Mouse (Mus musculus): ENCODE measurements around the gene Sfpq. TPM values are rescaled to one million over a fixed set of nuclear protein-coding genes. Genes with fewer than 3 reads are reported as not detected.
"Not testable (repeated sequence)": the region's sequence is repeated elsewhere in the genome, so short reads cannot be mapped to it uniquely, and the experiment has no call there.

Gene Sfpq
- polyA plus RNA-seq, 1 experiment from 2014 or later: 78.5 TPM

- Histone ChIP-seq H3K27me3 (replicated peaks) (no peaks in the 10 kb centered on the region), H3K9ac (no peak overlapping the region), H3K4me1 (0 out of 2 replicates have a peak, but pooled peaks cover 6% of the 10 kb centered on the region), H3K36me3 (no peaks in the 10 kb centered on the region), H3K4me3 (replicated peaks) (peak overlapping the region; percentile 32), H3K27ac (no peak overlapping the region), H3K4me2 (peak overlapping the region; percentile 61), H3K9me3 (no peaks in the 10 kb centered on the region)
- WGBS: 14% methylated on average over 25 of the region's 25 CpGs
- ATAC-seq (ENCODE audit: insufficient read depth, low FRiP score, low read depth): 0 out of 2 replicates have a peak, but pooled peaks have one; percentile 66
Observed at GRCm38 (mm10) chr4:127005113-127005936, 15.8 kb upstream of the Sfpq start.

- H3K27me3 ChIP-seq (replicated peaks); H3K27ac ChIP-seq; H3K9me3 ChIP-seq; H3K4me1 ChIP-seq; H3K4me2 ChIP-seq; H3K9ac ChIP-seq; H3K36me3 ChIP-seq: not testable (repeated sequence)
- peak; percentile 95 for ATAC-seq (ENCODE audit: insufficient read depth, low FRiP score, low read depth)
- 11% methylated on average over 14 of the region's 26 CpGs for WGBS
- peak overlapping the region; percentile 24; the same call in 1 of the 2 replicates for H3K4me3 ChIP-seq (replicated peaks)
Observed at GRCm38 (mm10) chr4:127015294-127015993, 5.7 kb upstream of the Sfpq start.

- 81% methylated on average over 4 of the region's 4 CpGs for WGBS
- Histone ChIP-seq H3K27ac (no peak overlapping the region), H3K4me1 (no peaks in the 10 kb centered on the region), H3K27me3 (replicated peaks) (no peaks in the 10 kb centered on the region), H3K4me3 (replicated peaks) (no peak overlapping the region), H3K9ac (no peak overlapping the region), H3K4me2 (no peak overlapping the region), H3K36me3 (no peaks in the 10 kb centered on the region), H3K9me3 (no peaks in the 10 kb centered on the region)
- ATAC-seq (ENCODE audit: insufficient read depth, low FRiP score, low read depth): no peak
Observed at GRCm38 (mm10) chr4:127016366-127016765, 4.8 kb upstream of the Sfpq start.

- Histone ChIP-seq H3K9me3 (no peaks in the 10 kb centered on the region), H3K4me1 (0 out of 2 replicates have a peak, but pooled peaks cover 3% of the 10 kb centered on the region), H3K4me3 (replicated peaks) (peak overlapping the region; percentile 28), H3K27me3 (replicated peaks) (no peaks in the 10 kb centered on the region), H3K9ac (no peak overlapping the region), H3K36me3 (0 out of 2 replicates have a peak, but pooled peaks cover 11% of the 10 kb centered on the region), H3K27ac (no peak overlapping the region), H3K4me2 (peak overlapping the region; percentile 52)
- WGBS: 11% methylated on average over 13 of the region's 13 CpGs
- ATAC-seq (ENCODE audit: insufficient read depth, low FRiP score, low read depth): no peak
Observed at GRCm38 (mm10) chr4:127020411-127021150, 543 bp upstream of the Sfpq start.

- H3K4me3 ChIP-seq (replicated peaks): peak overlapping the region; percentile 85
- ATAC-seq (ENCODE audit: insufficient read depth, low FRiP score, low read depth): peak; percentile 71
- H3K4me2 ChIP-seq: peak overlapping the region; percentile 89
- peak overlapping the region; percentile 97 for H3K27ac ChIP-seq
- under 1% methylated on average over 50 of the region's 53 CpGs for WGBS
- no peaks in the 10 kb centered on the region for H3K27me3 ChIP-seq (replicated peaks)
- peak overlapping the region; percentile 96 for H3K9ac ChIP-seq
- H3K36me3 ChIP-seq: peaks cover 21% of the 10 kb centered on the region
- no peaks in the 10 kb centered on the region for H3K9me3 ChIP-seq
- H3K4me1 ChIP-seq: peaks cover 9% of the 10 kb centered on the region; the same call in 1 of the 2 replicates
Observed at GRCm38 (mm10) chr4:127021989-127022626, 984 bp downstream of the Sfpq start.

GRCm38 (mm10) chr4:127023201-127023600 lies 2.1 kb downstream of the Sfpq start:
- no peak overlapping the region for H3K27ac ChIP-seq
- H3K9me3 ChIP-seq: no peaks in the 10 kb centered on the region
- no peaks in the 10 kb centered on the region for H3K27me3 ChIP-seq (replicated peaks)
- ATAC-seq (ENCODE audit: insufficient read depth, low FRiP score, low read depth): no peak
- H3K4me1 ChIP-seq: peaks cover 9% of the 10 kb centered on the region; the same call in 1 of the 2 replicates
- 1% methylated on average over 9 of the region's 9 CpGs for WGBS
- peak overlapping the region; percentile 85 for H3K4me3 ChIP-seq (replicated peaks)
- peak overlapping the region; percentile 89 for H3K4me2 ChIP-seq
- H3K36me3 ChIP-seq: peaks cover 30% of the 10 kb centered on the region
- H3K9ac ChIP-seq: peak overlapping the region; percentile 96

- Histone ChIP-seq H3K36me3 (peaks cover 32% of the 10 kb centered on the region), H3K4me1 (peaks cover 9% of the 10 kb centered on the region; the same call in 1 of the 2 replicates), H3K9me3 (no peaks in the 10 kb centered on the region), H3K27me3 (replicated peaks) (no peaks in the 10 kb centered on the region), H3K27ac (no peak overlapping the region), H3K4me2 (peak overlapping the region; percentile 89), H3K4me3 (replicated peaks) (peak overlapping the region; percentile 85), H3K9ac (peak overlapping the region; percentile 25)
- ATAC-seq (ENCODE audit: insufficient read depth, low FRiP score, low read depth): no peak
- 29% methylated on average over 1 of the region's 1 CpGs for WGBS
Observed at GRCm38 (mm10) chr4:127024240-127024639, 3.1 kb downstream of the Sfpq start.

- Histone ChIP-seq H3K9me3 (no peaks in the 10 kb centered on the region), H3K4me2 (no peak overlapping the region), H3K36me3 (peaks cover 44% of the 10 kb centered on the region), H3K9ac (no peak overlapping the region), H3K4me3 (replicated peaks) (no peak overlapping the region), H3K27ac (no peak overlapping the region), H3K4me1 (peaks cover 9% of the 10 kb centered on the region; the same call in 1 of the 2 replicates), H3K27me3 (replicated peaks) (no peaks in the 10 kb centered on the region)
- 84% methylated on average over 4 of the region's 4 CpGs for WGBS
- ATAC-seq (ENCODE audit: insufficient read depth, low FRiP score, low read depth): no peak
Observed at GRCm38 (mm10) chr4:127026826-127027225, 5.7 kb downstream of the Sfpq start.

- no peak for ATAC-seq (ENCODE audit: insufficient read depth, low FRiP score, low read depth)
- H3K4me3 ChIP-seq (replicated peaks): no peak overlapping the region
- H3K4me2 ChIP-seq: no peak overlapping the region
- no peaks in the 10 kb centered on the region for H3K27me3 ChIP-seq (replicated peaks)
- WGBS: 72% methylated on average over 4 of the region's 4 CpGs
- peaks cover 48% of the 10 kb centered on the region for H3K36me3 ChIP-seq
- H3K9ac ChIP-seq: no peak overlapping the region
- H3K9me3 ChIP-seq: no peaks in the 10 kb centered on the region
- peaks cover 9% of the 10 kb centered on the region; the same call in 1 of the 2 replicates for H3K4me1 ChIP-seq
- no peak overlapping the region for H3K27ac ChIP-seq
Observed at GRCm38 (mm10) chr4:127027228-127028190, 6.4 kb downstream of the Sfpq start.

- no peak for ATAC-seq (ENCODE audit: insufficient read depth, low FRiP score, low read depth)
- Histone ChIP-seq H3K36me3 (peaks cover 53% of the 10 kb centered on the region), H3K27me3 (replicated peaks) (no peaks in the 10 kb centered on the region), H3K27ac (no peak overlapping the region), H3K9me3 (no peaks in the 10 kb centered on the region), H3K9ac (no peak overlapping the region), H3K4me3 (replicated peaks) (no peak overlapping the region), H3K4me1 (no peaks in the 10 kb centered on the region), H3K4me2 (no peak overlapping the region)
- WGBS: 78% methylated on average over 3 of the region's 3 CpGs
Observed at GRCm38 (mm10) chr4:127037158-127037557, 16.0 kb downstream of the Sfpq start.
